Mouse (Mus musculus) limb, embryonic 14.5 days (tissue): ENCODE results near the gene Epha4. TPM values are rescaled to one million over a fixed set of nuclear protein-coding genes. Genes with fewer than 3 reads are reported as not detected.

Experiments
- ATAC-seq: fragments of 200-750 bp; cut with Nextera tagmentation; 2 replicates; pipeline ENCODE4 v1.8.0; 2017; ENCODE audit warnings: low read depth, moderate number of reproducible peaks, moderate TSS enrichment; ENCODE audit not compliant: low FRiP score
- DNase-seq: peaks from one replicate; pipeline ENCODE4 v3.0.0-alpha.2; 2015; ENCODE audit warnings: low spot score
- H3K27ac ChIP-seq: fragments of 300-500 bp; sonication (generic); replicated peaks from 2 replicates; pipeline ENCODE4 v1.5.1; 2014; ENCODE audit warnings: low read depth, mild to moderate bottlenecking, low read length, moderate library complexity, mixed read lengths
- H3K27me3 ChIP-seq: fragments of 300-500 bp; sonication (generic); 2 replicates; pipeline ENCODE4 v1.6.1; 2014; ENCODE audit warnings: low read length, mixed read lengths; ENCODE audit not compliant: control insufficient read depth, insufficient read depth
- H3K36me3 ChIP-seq: fragments of 300-500 bp; sonication (generic); 2 replicates; pipeline ENCODE4 v1.6.1; 2014; ENCODE audit warnings: mild to moderate bottlenecking, low read length, moderate library complexity, mixed read lengths; ENCODE audit not compliant: control insufficient read depth, insufficient read depth
- H3K4me1 ChIP-seq: fragments of 300-500 bp; sonication (generic); 2 replicates; pipeline ENCODE4 v1.6.1; 2014; ENCODE audit warnings: antibody characterized with exemption, low read length, mixed read lengths; ENCODE audit not compliant: control insufficient read depth, insufficient read depth
- H3K4me2 ChIP-seq: fragments of 300-500 bp; sonication (generic); replicated peaks from 2 replicates; pipeline ENCODE4 v1.6.1; 2014; ENCODE audit warnings: low read depth, mild to moderate bottlenecking, low read length, moderate library complexity; ENCODE audit not compliant: severe bottlenecking
- H3K4me3 ChIP-seq: fragments of 300-500 bp; sonication (generic); replicated peaks from 2 replicates; pipeline ENCODE4 v1.5.1; 2014; ENCODE audit warnings: low read length
- H3K9ac ChIP-seq: fragments of 300-500 bp; sonication (generic); 2 replicates; pipeline ENCODE4 v1.6.1; 2014; ENCODE audit warnings: mild to moderate bottlenecking, low read depth, low read length, moderate library complexity; ENCODE audit not compliant: severe bottlenecking
- H3K9me3 ChIP-seq: fragments of 300-500 bp; sonication (generic); 2 replicates; pipeline ENCODE4 v1.6.1; 2016; ENCODE audit warnings: low read length; ENCODE audit not compliant: control insufficient read depth
- POLR2A ChIP-seq: fragments of 200-500 bp; IDR thresholded peaks from 2 replicates; pipeline ENCODE4 v1.8.0; 2012; ENCODE audit warnings: inconsistent platforms, mild to moderate bottlenecking, moderate library complexity, borderline replicate concordance; ENCODE audit not compliant: insufficient read depth, insufficient read length; ENCODE audit errors: extremely low read depth
- WGBS: fragments of 180-500 bp; shearing (Covaris S2); extraction: QIAGEN DNeasy Blood & Tissue Kit; methylation state at CpG from one replicate; pipeline ENCODE4 v1.1.7; 2014; 5-methylcytosine and 5-hydroxymethylcytosine counted together
- polyA plus RNA-seq, 2 experiments: library from polyadenylated mRNA; depleted of rRNA in 1 of 2; stranded (reverse) in 1 of 2; unstranded in 1 of 2; fragments of >200 nt; fragmentation: Nextera tagmentation in 1 of 2; extraction: Ambion mirVana in 1 of 2; gene quantifications; 2 replicates each; pipeline versions ENCODE4 v1.2.1 to v1.2.3; 2012 to 2014

The Epha4 gene
- polyA plus RNA-seq, 2 experiments: 34.5 to 53.5 TPM

DNA sequence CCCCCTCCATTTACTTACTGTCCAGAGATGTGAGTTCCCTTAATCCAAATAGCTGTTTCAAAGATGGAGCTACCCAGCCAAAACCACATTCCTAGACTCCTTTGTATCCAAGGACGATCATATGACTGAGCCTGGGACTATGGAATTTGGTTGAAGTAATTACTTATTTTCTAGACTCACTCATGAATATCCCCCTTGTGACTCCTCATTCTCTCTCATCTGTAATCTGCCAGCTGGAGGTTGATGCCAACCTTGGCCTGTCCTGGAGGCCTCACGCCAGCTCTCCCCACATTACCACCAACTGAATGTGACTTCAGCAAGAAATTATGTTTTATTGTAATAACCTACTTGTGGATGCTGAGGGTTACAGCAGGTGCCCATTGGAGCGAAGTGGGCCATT is 104.7 kb downstream of the Epha4 start:
- Histone ChIP-seq H3K9me3 (no peaks in the 10 kb centered on the region), H3K4me2 (no peak overlapping the region), H3K4me1 (peaks cover 14% of the 10 kb centered on the region), H3K4me3 (no peak overlapping the region), H3K9ac (no peak overlapping the region), H3K36me3 (0 out of 2 replicates have a peak, but pooled peaks cover 3% of the 10 kb centered on the region), H3K27me3 (no peaks in the 10 kb centered on the region), H3K27ac (no peak overlapping the region)
- ATAC-seq (no peak), DNase-seq (no peak)
- WGBS: 89% methylated on average over 3 of the region's 3 CpGs
- TF ChIP-seq POLR2A: no peak

DNA sequence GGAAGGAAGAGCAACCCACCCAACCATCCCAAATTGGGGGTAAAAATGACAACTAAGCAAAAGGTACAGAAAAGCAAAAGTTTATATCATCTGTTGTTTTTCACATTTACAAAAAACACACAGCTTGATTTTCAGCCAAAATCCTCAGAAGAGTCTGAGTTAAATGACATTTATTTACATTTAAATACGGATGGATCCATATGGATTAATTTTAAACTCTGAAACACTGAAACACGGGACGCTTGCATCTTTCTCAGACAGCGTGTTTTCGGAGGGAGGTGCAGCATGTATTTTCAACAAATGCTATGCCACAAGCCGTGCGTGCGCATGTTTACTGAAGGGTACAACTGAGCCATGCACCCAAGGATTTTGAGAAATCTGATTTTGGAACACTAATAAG is 105.4 kb downstream of the Epha4 start:
- Histone ChIP-seq H3K9ac (no peak overlapping the region), H3K9me3 (no peaks in the 10 kb centered on the region), H3K27me3 (no peaks in the 10 kb centered on the region), H3K27ac (no peak overlapping the region), H3K36me3 (0 out of 2 replicates have a peak, but pooled peaks cover 3% of the 10 kb centered on the region), H3K4me2 (no peak overlapping the region), H3K4me3 (no peak overlapping the region), H3K4me1 (peaks cover 21% of the 10 kb centered on the region)
- ATAC-seq: no peak
- TF ChIP-seq POLR2A: no peak
- DNase-seq: no peak
- WGBS: 93% methylated on average over 8 of the region's 8 CpGs

- Histone ChIP-seq H3K4me3 (no peak overlapping the region), H3K4me2 (no peak overlapping the region), H3K9me3 (no peaks in the 10 kb centered on the region), H3K27me3 (no peaks in the 10 kb centered on the region), H3K4me1 (peaks cover 35% of the 10 kb centered on the region), H3K36me3 (0 out of 2 replicates have a peak, but pooled peaks cover 3% of the 10 kb centered on the region), H3K27ac (no peak overlapping the region), H3K9ac (no peak overlapping the region)
- no peak for TF ChIP-seq POLR2A
- 30% methylated on average over 9 of the region's 9 CpGs for WGBS
- DNase-seq (no peak), ATAC-seq (no peak)
Observed at GRCm38 (mm10) chr1:77407417-77407816, 107.5 kb downstream of the Epha4 start.

- WGBS: 74% methylated on average over 9 of the region's 9 CpGs
- Histone ChIP-seq H3K4me2 (no peak overlapping the region), H3K27ac (no peak overlapping the region), H3K36me3 (0 out of 2 replicates have a peak, but pooled peaks cover 3% of the 10 kb centered on the region), H3K4me3 (no peak overlapping the region), H3K4me1 (peaks cover 37% of the 10 kb centered on the region), H3K9ac (no peak overlapping the region), H3K9me3 (no peaks in the 10 kb centered on the region), H3K27me3 (no peaks in the 10 kb centered on the region)
- no peak for DNase-seq
- TF ChIP-seq POLR2A: no peak
- no peak for ATAC-seq
Observed at GRCm38 (mm10) chr1:77406631-77407030, 108.3 kb downstream of the Epha4 start.

GRCm38 (mm10) chr1:77404537-77404936 is 110.4 kb downstream of the Epha4 start:
- H3K4me1 ChIP-seq: peaks cover 37% of the 10 kb centered on the region
- H3K4me3 ChIP-seq: no peak overlapping the region
- H3K36me3 ChIP-seq: peaks cover 4% of the 10 kb centered on the region; the same call in 1 of the 2 replicates
- peak; percentile 23 for DNase-seq
- no peak overlapping the region for H3K4me2 ChIP-seq
- ATAC-seq: no peak; the same call in 1 of the 2 replicates
- H3K27ac ChIP-seq: no peak overlapping the region
- no peak for TF ChIP-seq POLR2A
- 26% methylated on average over 10 of the region's 10 CpGs for WGBS
- no peaks in the 10 kb centered on the region for H3K27me3 ChIP-seq
- H3K9me3 ChIP-seq: no peaks in the 10 kb centered on the region
- H3K9ac ChIP-seq: no peak overlapping the region

DNA sequence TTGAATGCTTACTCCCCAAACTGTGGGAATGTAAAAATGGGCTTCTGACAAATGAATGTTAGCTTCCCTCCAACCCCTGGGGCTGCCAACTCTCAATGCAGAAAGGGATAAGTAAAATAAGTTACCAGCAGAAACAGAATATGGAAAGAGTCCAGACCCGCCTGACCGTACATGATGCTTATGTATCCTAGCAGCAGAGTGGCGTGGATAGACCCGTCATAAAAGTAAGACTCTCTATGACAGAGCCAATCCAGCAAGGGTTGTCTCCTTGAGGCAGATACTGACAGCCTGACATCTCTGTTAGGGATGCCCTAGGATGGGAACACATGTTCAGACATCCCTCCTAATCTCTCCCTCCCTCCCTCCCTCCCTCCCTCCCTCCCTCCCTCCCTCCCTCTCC is 111.9 kb downstream of the Epha4 start:
- no peak overlapping the region for H3K9ac ChIP-seq
- DNase-seq (no peak), ATAC-seq (no peak)
- H3K4me1 ChIP-seq: peaks cover 35% of the 10 kb centered on the region
- H3K27me3 ChIP-seq: no peaks in the 10 kb centered on the region
- no peak overlapping the region for H3K4me2 ChIP-seq
- no peak overlapping the region for H3K4me3 ChIP-seq
- 44% methylated on average over 4 of the region's 4 CpGs for WGBS
- no peaks in the 10 kb centered on the region for H3K9me3 ChIP-seq
- TF ChIP-seq POLR2A: no peak
- peaks cover 17% of the 10 kb centered on the region for H3K36me3 ChIP-seq
- H3K27ac ChIP-seq: no peak overlapping the region
